Mouse (Mus musculus): ENCODE measurements around the gene Fzr1.

The Fzr1 gene

DNA sequence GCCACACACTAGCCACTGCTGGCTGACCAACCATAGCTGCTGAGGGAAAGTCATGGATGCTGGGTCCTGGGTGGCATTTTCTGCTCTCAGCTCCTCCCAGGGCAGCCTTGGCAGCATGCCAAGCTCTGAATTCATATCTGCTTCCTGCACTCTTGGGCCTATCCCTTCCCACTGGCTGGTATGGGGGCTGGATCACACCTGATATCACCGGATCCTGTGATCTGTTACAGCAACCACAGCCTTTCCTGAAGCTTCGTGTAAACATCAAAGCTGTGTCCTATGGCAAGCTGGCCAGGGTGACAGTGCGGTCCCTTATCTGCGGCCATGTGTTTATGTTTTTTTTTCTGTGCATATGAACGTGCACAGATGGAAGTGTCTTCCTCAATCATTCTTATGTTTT, 3.7 kb upstream of the Fzr1 start:
- in situ Hi-C loops (cut with MboI), result no loop called here

DNA sequence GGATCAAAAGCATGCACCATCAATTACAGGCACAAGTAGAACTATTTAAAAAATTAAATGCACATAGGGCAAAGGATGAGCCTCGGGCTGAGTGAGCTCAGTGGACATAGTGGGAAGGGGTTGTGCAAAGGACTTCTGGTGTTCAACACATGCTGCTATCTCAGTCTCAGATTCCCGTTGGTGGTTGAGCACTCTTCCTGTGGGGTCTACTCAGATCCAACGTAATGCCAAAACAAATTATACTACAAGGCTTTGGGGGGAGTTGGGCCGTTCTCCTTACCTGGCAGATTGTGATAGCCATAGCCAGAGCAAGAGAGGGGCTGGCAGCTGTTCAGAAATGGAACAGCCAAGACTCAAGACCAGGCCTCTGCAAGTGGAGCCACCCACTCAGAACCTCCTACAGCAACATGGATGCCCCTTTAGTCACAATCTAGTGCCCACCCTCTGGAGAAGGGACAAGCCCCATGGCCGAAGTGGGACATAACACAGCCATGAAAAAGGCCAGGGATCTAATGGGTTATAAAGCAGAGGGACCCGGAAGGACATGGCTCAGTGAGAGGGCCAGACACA, 1.6 kb upstream of the Fzr1 start:
- in situ Hi-C loops (cut with MboI), result no loop called here

DNA sequence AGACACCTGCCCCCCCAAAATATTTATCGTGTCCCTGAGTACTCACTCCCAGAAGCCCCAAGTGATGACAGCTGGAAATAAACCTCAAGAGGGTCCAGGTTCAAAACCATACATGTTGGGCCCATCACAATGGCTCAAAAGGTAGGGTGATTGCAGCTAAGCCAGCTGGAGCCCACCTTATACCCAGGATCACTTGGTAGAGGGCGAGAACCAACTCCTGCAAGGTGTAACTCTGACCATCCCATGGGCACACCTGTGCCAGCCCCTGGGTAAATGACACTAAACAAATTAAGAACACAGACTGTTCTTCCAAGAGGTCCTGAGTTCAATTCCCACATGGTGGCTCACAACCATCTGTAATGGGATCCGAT, 852 bp upstream of the Fzr1 start:
- in situ Hi-C loops (cut with MboI), result no loop called here

DNA sequence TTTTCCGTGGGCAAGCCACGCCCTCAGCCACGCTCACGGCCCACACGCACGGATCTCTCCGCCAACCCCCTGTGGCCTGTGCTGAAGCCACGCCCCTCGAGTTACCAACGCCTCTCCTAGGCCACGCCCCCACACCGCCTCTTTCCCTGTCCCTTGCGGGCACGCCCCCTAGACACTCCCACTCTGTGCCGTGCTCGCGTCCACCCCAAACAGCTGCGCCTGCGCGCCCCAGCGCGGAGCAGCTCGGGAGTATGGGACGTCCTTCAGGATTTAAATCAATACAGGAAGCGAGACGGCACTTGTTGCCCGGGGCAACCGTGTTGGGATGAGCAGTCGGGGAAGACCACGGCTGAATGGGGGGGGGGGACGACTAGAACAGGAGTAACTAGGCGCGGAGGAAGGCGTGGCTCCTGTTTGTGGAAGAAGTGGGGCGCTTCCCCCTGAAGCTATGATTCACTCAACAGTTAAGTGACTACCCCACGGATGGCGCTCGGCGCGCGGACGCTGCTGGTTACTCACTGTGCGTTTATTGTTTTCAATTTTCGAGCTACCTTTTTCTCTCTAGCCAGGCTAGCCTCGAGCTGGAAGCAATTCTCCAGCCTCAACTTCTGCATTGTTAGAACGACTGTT, 352 bp upstream of the Fzr1 start:
- in situ Hi-C loops (cut with MboI), result no loop called here

DNA sequence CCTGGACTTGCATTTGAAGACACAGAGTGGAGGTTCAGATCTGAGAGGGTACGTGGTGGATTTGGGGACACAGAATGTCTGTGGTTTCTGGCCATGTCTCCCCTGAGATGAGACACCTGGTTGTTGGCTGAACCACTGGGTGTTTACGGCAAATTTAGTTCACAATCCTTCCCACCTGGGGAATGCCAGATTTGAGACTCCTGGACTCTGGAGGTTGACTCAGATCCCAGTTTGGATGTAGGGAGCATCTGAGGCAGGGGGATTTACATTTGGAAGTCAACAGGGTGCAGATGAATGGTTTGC, 1.0 kb downstream of the Fzr1 start:
- in situ Hi-C loops (cut with MboI), result no loop called here

DNA sequence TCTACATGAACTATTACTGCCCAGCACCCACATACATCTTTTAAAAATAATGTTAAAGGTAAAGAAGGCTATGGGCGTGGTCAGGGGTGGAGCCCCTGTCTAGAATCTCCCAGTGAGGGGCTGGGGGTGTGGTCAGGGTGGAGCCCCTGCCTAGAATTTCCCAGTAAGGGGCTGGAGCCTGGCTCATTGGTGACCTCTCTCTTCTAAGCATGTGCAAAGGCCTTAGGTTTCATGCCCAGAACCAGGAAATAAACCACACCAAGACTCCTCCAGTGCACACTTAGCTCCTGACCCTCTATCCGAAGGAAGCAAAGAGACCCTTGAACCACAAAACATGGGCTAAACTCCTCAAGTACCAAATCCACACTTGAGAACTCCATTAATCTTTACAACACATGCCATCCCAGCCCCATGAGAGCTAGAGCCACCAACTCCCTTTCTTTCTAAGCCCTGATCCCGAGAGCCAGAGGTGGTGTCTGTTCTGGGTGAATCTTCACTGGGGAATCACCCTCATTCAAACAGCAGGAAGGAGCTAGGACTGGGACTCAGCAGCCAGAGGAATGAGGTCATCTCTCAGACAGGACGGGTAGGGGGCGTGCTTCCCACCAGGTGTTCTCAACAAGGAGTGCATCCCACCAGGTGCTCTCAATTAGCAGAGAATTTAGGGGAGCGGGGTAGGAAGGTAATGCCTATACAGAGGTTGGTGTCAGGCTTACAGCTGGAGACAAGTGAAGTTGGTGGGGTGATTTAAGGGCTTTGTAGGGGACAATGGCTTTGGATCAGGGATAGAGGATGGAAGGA, 1.6 kb downstream of the Fzr1 start:
- in situ Hi-C loops (cut with MboI), result no loop called here

DNA sequence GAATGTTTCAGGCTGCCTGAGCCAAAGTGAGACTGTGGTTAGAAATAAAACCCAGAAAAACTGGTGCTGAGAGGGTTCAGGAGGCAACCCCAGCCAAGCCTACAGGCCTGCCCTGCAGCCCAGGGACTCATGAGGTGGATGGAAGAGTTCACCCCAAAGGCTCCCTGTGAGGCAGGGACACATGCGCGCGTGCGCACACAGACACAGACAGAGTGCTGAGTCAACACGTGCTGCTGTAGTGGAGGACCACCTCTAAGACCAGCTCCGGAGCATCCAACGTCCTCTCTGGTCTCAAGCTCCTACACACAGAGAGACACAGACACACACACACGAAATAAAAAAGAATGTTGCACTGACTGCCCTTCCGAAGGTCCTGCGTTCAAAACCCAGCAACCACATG, 3.0 kb downstream of the Fzr1 start:
- in situ Hi-C loops (cut with MboI), result no loop called here

DNA sequence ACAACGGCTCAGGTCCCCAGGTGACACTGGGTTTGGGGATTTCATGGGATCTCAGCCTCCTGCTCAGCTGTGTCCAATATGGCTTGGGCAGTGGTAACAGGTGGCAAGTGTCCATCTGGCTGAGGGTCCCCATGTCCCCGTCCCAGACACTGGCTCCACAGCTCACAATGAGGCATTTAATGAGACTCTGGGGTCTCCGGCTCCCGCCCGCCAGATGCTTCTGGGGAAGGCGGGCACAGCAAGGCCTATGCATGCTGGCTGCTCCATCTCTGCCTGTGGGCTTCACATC, 11.2 kb downstream of the Fzr1 start:
- in situ Hi-C loops (cut with MboI), result no loop called here

DNA sequence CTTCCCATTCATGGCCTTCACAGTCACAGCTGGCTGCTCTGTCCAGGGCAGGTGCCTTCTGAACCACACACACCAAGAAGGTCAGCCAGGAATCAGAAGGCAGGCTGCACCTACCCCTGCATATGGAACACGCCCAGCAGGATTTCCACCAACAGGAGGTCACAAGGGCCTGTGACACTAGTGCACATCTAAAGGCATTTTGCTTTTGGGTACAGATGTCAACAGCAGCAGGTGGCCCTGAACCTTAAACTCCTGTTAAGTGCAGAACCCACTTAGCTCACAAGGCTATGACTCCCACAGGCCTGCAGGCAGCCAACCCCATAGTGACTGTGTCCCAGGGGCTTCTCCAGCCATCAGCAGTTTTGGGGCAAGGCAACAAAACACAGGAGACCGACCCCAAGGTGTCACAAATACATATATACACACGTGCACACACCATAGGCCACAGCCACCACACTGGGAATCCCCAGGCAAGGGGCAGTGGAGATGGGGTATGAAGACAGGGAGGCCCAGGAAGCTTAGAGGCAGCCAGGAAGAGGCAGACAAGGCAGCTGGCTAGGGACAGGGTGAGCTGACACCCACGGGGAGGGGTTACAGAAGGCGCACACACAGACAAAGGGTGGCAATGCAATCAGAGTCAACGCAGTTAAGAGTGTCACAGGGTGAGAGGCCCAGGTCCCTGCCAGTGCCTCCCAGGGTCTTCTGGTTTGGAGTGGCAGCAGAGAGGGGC, 11.7 kb downstream of the Fzr1 start:
- in situ Hi-C loops (cut with MboI), result no loop called here

DNA sequence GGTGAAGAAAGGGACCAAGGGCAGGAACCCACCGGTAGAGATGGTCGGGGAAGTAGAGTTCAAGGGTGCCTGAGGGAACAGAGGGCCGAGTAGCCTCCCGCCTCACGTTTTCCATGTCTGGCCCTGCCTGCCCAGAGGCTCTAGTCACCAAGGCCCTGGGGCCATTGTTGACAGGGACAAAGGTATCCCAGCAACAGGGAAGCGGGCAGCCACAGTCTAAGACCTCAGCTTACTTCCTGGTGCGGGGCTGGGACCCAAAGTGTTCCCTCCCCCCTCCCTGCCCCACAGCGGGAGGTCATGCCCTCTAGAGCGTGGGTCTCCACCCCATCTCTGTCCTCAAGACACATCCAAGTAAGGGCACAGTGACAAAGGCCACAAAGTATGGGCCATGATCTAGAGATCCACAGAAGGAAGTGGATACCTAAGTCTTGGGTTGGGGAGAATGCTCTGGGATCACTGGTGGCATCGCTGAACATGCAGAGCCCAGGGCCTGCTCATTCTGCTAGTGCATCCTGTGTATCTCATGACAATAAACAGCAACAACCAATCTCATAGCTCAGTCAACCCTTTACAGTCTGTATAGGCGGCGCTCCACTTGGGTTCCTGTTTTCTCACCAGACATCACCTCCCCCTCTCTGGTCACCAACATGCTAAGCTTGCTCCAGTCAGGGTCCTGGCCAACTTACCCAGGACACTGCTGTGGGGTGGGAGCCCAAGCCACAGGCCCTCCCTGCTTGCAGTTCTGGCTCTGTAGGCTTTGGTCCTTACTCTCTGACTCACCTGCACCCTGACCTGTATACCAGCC, 12.4 kb downstream of the Fzr1 start, which contains the start of gene 4930404N11Rik:
Gene 4930404N11Rik, minus strand, starts transcription at position 145 of the 805 bp plus-strand sequence.
- in situ Hi-C loops (cut with MboI), result no loop called here

DNA sequence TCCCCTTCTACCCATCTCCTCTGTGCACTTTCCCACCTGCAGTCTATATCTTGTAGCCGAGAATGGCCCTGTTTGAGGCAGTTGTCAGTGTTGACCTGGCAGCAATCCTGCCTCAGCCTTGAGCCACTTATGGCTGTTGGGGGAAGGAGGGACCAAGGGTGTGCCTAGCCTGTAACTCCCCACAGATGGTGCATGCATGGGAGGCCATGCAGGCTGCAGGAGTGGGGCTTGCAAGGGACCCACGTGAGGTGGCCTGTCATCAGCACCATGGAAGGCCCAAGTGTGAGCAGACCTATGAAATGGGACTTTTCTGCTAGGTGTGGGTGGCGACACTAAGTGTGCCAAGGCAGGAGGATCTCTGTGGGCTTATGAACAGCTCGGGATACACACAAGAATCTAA, 13.2 kb downstream of the Fzr1 start:
- in situ Hi-C loops (cut with MboI), result no loop called here

DNA sequence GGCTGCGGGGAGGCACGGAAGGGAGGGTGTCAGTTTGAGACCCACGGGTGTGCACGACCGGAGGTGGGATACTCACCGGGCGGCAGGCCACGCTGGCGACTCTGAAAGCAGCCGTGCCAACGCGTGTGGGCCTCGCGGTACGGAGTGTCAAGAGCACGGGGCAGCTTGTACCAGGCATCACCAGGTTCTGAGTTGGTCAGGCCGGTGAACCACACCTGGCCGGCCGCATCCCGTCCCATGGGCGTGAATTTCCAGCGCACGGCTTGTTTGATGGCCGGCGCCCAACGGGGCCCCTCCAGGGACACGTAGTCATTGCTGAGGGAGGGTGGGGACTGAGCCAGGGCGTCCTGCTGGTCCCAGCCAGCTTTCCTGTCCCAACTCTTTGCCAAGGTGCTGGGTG, 13.7 kb downstream of the Fzr1 start:
- in situ Hi-C loops (cut with MboI), result no loop called here

DNA sequence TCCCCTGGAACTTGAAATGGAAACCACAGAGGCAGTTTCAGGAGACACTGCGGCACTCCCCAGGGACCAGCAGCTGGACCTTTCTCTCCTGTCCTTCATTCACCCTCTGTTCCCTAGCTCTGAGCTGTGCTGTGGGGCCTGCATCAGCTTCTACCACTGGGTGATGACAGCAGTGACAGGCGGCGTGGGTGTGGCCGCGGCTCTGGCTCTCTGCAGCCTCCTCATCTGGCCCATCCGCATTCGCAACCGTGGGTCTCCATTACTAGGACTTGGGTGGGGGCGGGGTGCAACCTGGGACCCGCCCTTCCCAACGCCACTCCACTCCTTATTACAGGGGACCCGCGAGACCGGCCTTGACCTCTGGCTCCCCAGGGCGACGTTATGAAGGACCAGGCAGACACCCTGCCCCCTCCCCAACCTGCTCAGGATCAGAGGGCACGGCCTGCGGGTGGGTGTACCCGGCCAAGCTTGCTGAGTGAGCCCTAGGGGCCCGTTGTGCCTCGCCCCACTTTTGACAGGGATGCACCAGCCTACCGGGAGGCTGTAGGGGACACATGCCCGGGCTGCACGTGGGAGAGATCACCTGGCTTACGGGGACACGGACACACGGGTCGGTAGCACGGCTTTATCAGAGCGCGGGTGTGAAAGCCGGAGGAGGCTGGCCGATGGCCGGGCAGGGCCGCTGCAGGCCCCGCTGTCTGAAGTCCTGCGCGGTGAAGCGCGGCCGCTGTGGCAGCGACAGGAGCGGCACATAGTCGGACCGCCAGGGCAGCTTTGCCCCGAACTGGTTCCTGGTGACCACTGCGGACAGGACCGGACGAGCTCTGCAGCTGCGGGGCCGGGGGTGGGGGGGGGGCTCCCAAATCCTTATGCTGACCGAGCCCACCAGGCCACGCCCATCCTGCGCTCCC, 14.6 kb downstream of the Fzr1 start:
- in situ Hi-C loops (cut with MboI), result no loop called here

DNA sequence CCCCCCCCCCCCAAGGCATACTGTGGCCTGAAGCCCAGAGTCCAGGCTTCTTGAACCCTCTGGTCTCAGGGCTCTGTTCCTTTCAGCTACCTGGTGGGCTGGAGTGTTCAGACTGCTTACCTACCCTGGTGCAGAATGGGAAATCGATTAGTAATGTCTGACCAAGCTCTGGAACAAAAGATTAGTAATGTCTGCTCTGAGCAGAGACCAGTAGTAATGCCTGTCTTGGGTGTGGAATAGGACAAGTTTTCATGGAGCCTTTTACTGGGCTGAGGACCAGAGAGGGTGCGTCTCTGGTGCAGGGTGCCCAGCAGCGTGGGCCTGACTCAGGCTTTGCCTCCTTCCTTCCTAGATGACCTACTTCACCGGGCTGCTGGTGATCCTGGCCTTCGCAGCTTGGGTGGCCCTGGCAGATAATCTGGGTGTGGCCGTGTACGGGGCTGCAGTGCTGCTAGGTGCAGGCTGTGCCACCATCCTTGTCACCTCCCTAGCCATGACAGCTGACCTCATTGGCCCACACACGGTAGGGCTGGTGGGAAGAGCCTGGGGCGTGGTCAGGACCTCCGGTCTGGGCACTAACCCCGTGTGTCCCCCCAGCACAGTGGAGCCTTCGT, 15.9 kb downstream of the Fzr1 start:
- in situ Hi-C loops (cut with MboI), result no loop called here

DNA sequence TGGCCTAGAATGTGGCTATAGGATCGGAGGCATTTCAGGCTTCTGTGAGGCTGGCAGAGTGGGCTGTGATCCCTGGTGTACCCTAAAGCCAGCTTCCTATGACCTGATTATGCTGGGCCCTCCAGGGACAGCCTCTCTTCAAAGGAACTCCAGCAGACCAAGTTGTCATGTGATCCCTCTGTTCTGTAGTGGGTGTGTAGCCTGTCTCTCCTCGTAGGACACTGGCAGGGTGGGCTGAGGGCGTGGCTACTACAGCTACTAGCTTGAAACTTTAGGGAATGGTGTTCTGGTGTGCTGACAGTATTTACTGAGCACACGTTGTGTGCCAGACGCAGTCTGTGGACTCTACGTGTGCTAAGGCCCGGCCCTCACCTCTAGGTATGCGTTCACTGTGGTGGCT, 17.6 kb downstream of the Fzr1 start:
- in situ Hi-C loops (cut with MboI), result no loop called here

DNA sequence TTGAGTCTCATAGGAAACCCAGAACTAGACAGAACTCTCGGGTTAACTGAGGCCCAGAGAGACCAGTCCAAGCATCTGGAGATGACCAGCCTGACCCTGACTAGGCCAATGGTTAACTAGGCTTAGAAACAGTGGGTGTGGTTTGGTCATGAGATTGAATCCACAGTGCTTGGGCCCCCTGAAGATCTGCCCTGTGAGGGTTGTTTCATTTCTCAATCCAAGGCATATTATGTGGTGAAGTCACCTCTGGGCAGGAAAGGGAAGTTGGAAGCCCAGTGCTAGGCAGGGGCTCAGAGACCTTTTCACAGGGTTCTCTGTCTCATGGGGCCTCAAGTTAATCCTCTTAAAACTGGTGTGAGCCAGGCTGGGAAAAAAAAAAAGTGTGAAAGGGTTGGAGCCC, 19.5 kb downstream of the Fzr1 start:
- in situ Hi-C loops (cut with MboI), result no loop called here

DNA sequence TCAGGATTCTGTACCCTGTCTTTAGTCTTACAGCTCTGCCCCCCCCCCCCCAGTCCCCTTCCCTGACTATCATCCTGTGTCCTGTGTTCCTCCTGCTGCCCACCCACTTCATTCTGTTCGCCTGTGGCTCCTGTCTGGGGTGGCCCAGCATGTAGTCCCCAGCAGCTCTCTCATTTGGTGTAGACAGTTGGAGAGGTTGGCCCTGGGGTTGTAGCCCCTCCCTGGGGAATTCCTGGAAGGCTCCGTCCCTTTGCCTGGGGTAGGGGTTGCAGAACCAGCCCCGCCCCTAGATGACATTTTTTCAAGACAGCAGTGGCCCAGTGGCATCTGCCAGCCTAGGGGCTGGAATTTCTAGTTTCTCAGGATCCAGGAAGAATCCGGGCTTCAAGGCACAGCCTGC, 20.1 kb downstream of the Fzr1 start:
- in situ Hi-C loops (cut with MboI), result no loop called here

DNA sequence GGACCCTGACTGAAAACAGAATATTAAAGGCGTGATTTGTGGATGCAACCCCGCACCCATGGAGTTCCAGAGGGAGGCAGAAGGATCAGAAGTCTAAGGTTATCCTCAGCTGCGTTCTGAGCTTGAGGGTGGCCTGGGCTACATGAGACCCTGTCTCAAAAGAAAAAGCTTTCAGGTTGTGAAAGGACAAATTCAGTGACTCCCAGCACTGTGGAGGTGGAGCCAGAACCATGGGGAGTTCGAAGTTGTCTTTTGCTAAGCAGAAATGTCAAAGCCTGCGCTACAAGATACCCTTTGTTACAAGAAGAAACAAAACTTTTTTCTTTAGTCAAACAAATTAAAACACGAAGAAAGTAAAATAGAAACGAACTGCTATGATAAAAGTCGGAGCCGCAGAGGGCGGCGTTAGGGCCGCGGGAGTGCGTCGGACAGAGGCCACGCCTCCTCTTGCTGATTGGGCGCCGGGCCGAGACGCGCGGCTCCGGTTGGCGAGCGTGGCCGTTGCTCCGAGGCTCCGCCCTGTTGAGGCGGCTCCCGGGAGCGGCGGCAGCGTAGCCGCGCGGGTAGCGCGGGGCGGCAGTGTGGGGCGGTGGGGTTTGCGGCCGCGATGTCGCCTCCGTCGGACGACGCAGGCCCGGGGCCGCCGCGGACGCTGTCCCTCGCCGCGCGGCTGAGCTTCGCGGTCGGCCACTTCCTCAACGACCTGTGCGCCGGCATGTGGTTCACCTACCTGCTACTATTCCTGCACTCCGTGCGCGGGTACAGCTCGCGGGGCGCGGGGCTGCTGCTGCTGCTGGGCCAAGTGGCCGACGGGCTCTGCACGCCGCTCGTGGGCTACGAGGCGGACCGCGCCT, 21.1 kb downstream of the Fzr1 start, which contains the start of gene Mfsd12:
Gene Mfsd12, plus strand, starts transcription at position 501 of the 854 bp plus-strand sequence.
- in situ Hi-C loops (cut with MboI), result no loop called here

DNA sequence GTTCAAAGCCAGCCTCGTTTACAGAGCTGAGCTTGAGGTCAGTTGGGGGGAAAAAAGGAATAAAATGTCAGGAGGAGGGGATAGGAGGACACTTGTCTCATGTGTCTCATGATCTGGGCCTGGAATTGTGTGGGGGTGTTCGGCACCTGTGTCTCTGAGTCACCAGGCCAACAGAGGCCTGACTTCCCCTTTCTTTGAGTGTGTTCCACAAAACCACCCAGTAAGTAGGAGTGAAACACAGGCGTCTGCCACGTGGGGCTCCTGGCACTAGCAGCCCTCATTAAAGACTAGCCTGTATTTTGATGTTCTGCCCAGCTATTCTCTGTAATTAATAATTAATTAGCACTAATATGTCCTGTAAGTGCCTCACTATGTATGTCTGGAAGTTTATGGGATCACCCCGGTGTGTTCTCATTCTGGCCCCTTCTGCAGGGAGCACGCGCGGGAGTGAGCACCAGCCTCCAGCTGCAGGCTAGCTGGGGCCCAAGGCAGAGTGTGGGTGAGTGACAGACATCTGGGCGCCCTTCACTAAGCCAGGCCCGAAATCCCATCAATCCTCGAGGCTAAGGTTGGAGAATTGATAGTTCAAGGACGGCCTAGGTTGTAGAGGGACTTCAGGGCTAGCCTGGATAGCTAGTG, 21.8 kb downstream of the Fzr1 start:
- in situ Hi-C loops (cut with MboI), result no loop called here
